Mouse (Mus musculus) mesoderm, embryonic 11.5 days (tissue): ENCODE results near the gene Ankfy1.
A peak's percentile ranks its signal among the peaks of the same experiment; 100 is the strongest.

Experiments used
- DNase-seq: peaks from one replicate; pipeline ENCODE4 v3.0.0-alpha.2; 2012; ENCODE audit warnings: low read depth, low spot score

Gene Ankfy1

GRCm38 (mm10) chr11:72792033-72792432, 102.2 kb downstream of the Ankfy1 start:
- no peak for DNase-seq

- DNase-seq, result peak; percentile 59
Observed at GRCm38 (mm10) chr11:72795149-72795454, 105.3 kb downstream of the Ankfy1 start.

GRCm38 (mm10) chr11:72795455-72796295, 105.9 kb downstream of the Ankfy1 start, which contains the start of the genes Cyb5d2 and Zzef1:
Cyb5d2 (minus strand) TSS chr11:72796142.
Zzef1 (plus strand) TSS chr11:72796226.
- peak; percentile 95 for DNase-seq

- DNase-seq, result no peak
Observed at GRCm38 (mm10) chr11:72796296-72796687, 106.5 kb downstream of the Ankfy1 start.

- no peak for DNase-seq
Observed at GRCm38 (mm10) chr11:72796773-72797338, 107.0 kb downstream of the Ankfy1 start.

- no peak for DNase-seq
Observed at GRCm38 (mm10) chr11:72798112-72798511, 108.3 kb downstream of the Ankfy1 start.

- no peak for DNase-seq
Observed at GRCm38 (mm10) chr11:72801182-72801581, 111.4 kb downstream of the Ankfy1 start.

GRCm38 (mm10) chr11:72803038-72803437, 113.2 kb downstream of the Ankfy1 start:
- no peak for DNase-seq

GRCm38 (mm10) chr11:72804586-72804985, 114.8 kb downstream of the Ankfy1 start:
- no peak for DNase-seq

GRCm38 (mm10) chr11:72805232-72805631, 115.4 kb downstream of the Ankfy1 start:
- no peak for DNase-seq

GRCm38 (mm10) chr11:72806556-72806955, 116.8 kb downstream of the Ankfy1 start:
- DNase-seq, result no peak

- DNase-seq, result no peak
Observed at GRCm38 (mm10) chr11:72807992-72808391, 118.2 kb downstream of the Ankfy1 start.

- no peak for DNase-seq
Observed at GRCm38 (mm10) chr11:72813687-72814086, 123.9 kb downstream of the Ankfy1 start.

GRCm38 (mm10) chr11:72814188-72814587, 124.4 kb downstream of the Ankfy1 start:
- DNase-seq, result no peak

GRCm38 (mm10) chr11:72816859-72817258, 127.1 kb downstream of the Ankfy1 start:
- DNase-seq, result no peak

GRCm38 (mm10) chr11:72818067-72818466, 128.3 kb downstream of the Ankfy1 start:
- DNase-seq, result no peak

- DNase-seq, result no peak
Observed at GRCm38 (mm10) chr11:72821041-72821440, 131.2 kb downstream of the Ankfy1 start.
